Mouse (Mus musculus) common myeloid progenitor, adult 5-6 weeks (primary cell): Measurements from ENCODE around the gene Thoc2. TPM values are rescaled to one million over a fixed set of nuclear protein-coding genes. Genes with fewer than 3 reads are reported as not detected.
"Not testable (repeated sequence)": the region's sequence is repeated elsewhere in the genome, so short reads cannot be mapped to it uniquely, and the experiment has no call there.

Experiments
- ATAC-seq: replicated peaks from 2 replicates; pipeline ENCODE4 v1.8.0; 2016; ENCODE audit warnings: low read depth, mild to moderate bottlenecking, moderate TSS enrichment, inconsistent platforms; ENCODE audit not compliant: poor library complexity, severe bottlenecking
- total RNA-seq: library from RNA; stranded (forward); fragments of 200-1000, 187-1606 nt; gene quantifications from 2 replicates; pipeline ENCODE4 v1.2.3, GENCODE M21; 2017

Thoc2 gene
- total RNA-seq: 126 and 168 TPM in 2 replicates

GRCm38 (mm10) chrX:41920574-41920973 is at the start of gene Thoc2:
Thoc2 (minus strand) TSS chrX:41920674.
- no peak for ATAC-seq

GRCm38 (mm10) chrX:41970096-41970495 is 49.6 kb upstream of the Thoc2 start:
- no peak for ATAC-seq

- 0 out of 2 replicates have a peak, but pooled peaks have one; percentile 29 for ATAC-seq
Observed at GRCm38 (mm10) chrX:41969341-41969740, 48.9 kb upstream of the Thoc2 start.

- ATAC-seq: no peak; the same call in 1 of the 2 replicates
Observed at GRCm38 (mm10) chrX:41957161-41957560, 36.7 kb upstream of the Thoc2 start.

- no peak for ATAC-seq
Observed at GRCm38 (mm10) chrX:41941840-41942239, 21.4 kb upstream of the Thoc2 start.

- ATAC-seq: not testable (repeated sequence)
Observed at GRCm38 (mm10) chrX:41931821-41932220, 11.3 kb upstream of the Thoc2 start.

- no peak for ATAC-seq
Observed at GRCm38 (mm10) chrX:41924708-41925107, 4.2 kb upstream of the Thoc2 start.

- no peak for ATAC-seq
Observed at GRCm38 (mm10) chrX:41912061-41912401, 8.4 kb downstream of the Thoc2 start.

- peak; percentile 96 for ATAC-seq
Observed at GRCm38 (mm10) chrX:41911390-41912060, 8.9 kb downstream of the Thoc2 start.

- ATAC-seq: peak; percentile 27; the same call in 1 of the 2 replicates
Observed at GRCm38 (mm10) chrX:41910981-41911380, 9.5 kb downstream of the Thoc2 start.

GRCm38 (mm10) chrX:41910471-41910870 is 10.0 kb downstream of the Thoc2 start:
- no peak for ATAC-seq

GRCm38 (mm10) chrX:41884759-41885505 is 35.5 kb downstream of the Thoc2 start:
- no peak for ATAC-seq

GRCm38 (mm10) chrX:41876581-41876980 is 43.9 kb downstream of the Thoc2 start:
- ATAC-seq: no peak

- no peak for ATAC-seq
Observed at GRCm38 (mm10) chrX:41837823-41838222, 82.7 kb downstream of the Thoc2 start.

- ATAC-seq: no peak
Observed at GRCm38 (mm10) chrX:41805592-41805991, 114.9 kb downstream of the Thoc2 start.

- ATAC-seq: no peak
Observed at GRCm38 (mm10) chrX:41793303-41793702, 127.2 kb downstream of the Thoc2 start.

Other genes starting within 250 kb of the Thoc2 start
- gene Xiap, start 139.0 kb upstream of the Thoc2 start, total RNA-seq: 48.1 and 55.3 TPM in 2 replicates
- gene Stag2, start 228.6 kb upstream of the Thoc2 start, total RNA-seq: 607 and 806 TPM in 2 replicates